Mouse (Mus musculus) cerebellum, postnatal 25 days (tissue): ENCODE measurements around the gene Lbh.

Source experiments
- DNase-seq, 2 experiments: peaks; one replicate each; pipeline ENCODE4 v3.0.0; 2021; ENCODE audit warnings: mixed read lengths in 2 of 2

Lbh gene

GRCm38 (mm10) chr17:72918053-72918452 lies at the start of gene Lbh:
Gene Lbh, plus strand, starts transcription at chr17:72918305.
- peak; percentile 90 to 94 for DNase-seq

GRCm38 (mm10) chr17:72878979-72879378 lies 39.1 kb upstream of the Lbh start:
- no peak for DNase-seq

- no peak for DNase-seq
Measured at GRCm38 (mm10) chr17:72880156-72880555, 37.9 kb upstream of the Lbh start.

- DNase-seq: no peak
Measured at GRCm38 (mm10) chr17:72881051-72881450, 37.1 kb upstream of the Lbh start.

DNA sequence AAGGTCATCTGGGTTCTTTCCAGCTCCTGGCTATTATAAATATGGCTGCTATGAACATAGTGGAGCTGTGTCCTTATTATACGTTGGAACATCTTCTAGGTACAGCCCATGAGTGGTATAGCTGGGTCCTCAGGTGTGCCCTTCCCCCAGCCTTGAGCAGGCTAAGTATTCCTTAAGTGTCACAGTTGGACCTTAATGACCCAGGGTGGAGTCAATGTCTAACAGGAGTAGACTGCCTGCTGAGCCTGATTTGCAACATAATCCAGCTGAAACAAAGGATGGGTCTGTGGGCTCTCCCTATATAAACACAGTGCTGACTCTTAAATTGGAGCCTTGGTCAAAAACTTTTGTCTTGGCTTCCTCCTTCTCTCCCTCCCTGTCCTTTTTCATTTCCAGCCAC lies 36.3 kb upstream of the Lbh start:
- no peak for DNase-seq

GRCm38 (mm10) chr17:72889556-72890397 lies 28.3 kb upstream of the Lbh start:
- DNase-seq: peak; percentile 47 to 73

DNA sequence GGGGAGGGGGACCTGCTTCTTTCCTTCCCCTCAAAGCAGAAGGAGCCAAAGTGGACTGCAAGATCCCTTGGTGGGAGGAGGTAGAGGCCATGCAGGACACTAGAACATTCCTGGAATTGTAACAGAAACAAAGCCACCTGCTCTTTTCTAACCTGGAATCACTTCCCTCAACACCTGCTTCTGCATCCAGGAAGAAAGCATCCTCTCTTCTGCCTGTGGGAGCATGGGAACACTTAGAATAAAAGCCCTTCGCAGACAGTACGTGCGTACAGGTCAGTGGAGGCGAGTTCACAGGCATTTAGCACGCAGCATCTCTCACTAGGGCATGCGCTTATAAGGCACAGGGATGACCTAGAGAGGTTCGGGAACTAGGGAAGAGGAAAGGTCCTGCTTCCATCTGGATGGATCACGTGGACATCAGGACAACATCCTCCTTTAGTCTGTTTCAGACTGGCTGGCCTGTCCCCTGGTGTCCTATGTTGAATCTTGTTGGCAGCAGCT lies 27.7 kb upstream of the Lbh start:
- no peak for DNase-seq

DNA sequence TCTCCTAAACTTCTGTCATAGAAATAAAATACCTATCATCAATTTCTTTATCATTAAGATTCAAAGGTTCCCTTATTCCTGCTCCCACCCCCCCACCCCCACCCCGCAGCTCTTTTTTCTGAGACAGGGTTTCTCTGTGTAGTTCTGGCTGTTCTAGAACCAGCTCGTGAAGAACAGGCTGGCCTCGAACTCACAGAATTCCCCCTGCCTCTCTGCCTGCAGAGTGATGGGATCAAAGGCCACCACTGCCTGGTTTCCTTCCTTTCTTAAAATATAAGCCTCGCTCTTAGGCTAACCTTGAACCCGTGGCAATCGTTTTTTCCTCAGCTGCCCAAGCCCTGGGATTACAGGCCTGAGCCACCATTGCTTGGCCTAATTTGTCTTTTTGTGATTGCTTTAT lies 26.5 kb upstream of the Lbh start:
- DNase-seq: no peak

DNA sequence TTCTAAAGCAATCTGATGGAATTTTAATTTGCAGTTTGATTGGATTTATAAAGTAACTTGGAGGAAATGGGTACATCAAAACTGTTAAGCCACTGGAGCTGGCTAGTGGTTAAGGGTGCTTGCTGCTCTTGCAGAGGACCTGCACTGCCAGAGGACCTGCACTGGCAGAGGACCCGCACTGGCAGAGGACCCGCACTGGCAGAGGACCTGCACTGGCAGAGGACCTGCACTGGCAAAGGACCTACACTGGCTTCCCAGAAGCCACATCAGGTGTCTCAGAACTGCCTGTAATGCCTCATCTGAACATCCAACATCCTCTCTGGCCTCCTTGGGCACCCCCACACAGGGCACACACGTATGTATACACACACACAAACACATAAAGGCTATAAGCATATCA lies 22.6 kb upstream of the Lbh start:
- DNase-seq: no peak

GRCm38 (mm10) chr17:72897076-72897475 lies 21.0 kb upstream of the Lbh start:
- DNase-seq: no peak

- DNase-seq: no peak
Measured at GRCm38 (mm10) chr17:72897961-72898360, 20.1 kb upstream of the Lbh start.

- DNase-seq: no peak
Measured at GRCm38 (mm10) chr17:72898775-72899174, 19.3 kb upstream of the Lbh start.

DNA sequence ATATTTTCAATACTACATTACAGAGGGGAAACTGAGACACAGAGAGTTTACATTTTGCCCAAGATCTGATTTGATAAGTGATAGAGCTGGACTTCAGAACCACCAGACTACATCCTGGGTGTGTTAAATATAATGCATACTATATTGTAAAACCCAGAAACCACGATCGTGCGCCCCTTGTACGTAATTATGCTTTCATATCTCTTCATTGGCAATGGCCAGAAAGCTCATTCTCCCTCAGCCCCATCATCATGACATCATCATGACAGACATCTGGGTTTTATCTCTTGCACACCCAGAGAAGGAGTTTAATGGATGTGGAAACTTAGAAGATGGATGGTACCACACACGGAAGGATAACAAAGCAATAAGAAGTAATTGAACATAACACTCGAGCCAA lies 17.1 kb upstream of the Lbh start:
- DNase-seq: no peak

- no peak for DNase-seq
Measured at GRCm38 (mm10) chr17:72901705-72902104, 16.4 kb upstream of the Lbh start.

GRCm38 (mm10) chr17:72903321-72903720 lies 14.8 kb upstream of the Lbh start:
- no peak for DNase-seq

DNA sequence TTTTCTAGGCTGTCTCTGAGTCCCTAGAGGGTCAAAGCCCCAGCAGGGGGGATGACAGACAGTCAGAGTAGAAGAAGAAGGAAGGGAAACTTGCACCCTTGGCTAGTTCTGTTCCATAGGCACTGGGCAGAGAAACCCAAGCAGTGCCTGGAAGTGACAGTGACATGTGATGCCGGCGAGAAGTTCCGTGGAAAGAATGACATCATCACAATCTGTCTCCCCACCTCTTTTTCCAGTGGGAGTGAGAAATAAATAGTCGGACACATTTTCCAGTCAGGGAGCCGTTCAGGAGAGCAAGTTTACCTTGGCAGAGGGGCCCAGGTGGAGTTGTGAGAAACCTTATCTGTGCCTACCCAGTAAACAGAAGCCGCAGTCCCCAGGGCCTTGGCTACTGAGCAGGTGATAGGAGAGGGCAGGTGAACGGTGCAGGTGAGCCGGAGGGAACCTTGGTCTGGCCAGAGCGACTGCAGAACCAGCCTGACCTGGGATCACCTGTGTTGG lies 14.1 kb upstream of the Lbh start:
- DNase-seq: no peak

- no peak for DNase-seq
Measured at GRCm38 (mm10) chr17:72904873-72905272, 13.2 kb upstream of the Lbh start.

DNA sequence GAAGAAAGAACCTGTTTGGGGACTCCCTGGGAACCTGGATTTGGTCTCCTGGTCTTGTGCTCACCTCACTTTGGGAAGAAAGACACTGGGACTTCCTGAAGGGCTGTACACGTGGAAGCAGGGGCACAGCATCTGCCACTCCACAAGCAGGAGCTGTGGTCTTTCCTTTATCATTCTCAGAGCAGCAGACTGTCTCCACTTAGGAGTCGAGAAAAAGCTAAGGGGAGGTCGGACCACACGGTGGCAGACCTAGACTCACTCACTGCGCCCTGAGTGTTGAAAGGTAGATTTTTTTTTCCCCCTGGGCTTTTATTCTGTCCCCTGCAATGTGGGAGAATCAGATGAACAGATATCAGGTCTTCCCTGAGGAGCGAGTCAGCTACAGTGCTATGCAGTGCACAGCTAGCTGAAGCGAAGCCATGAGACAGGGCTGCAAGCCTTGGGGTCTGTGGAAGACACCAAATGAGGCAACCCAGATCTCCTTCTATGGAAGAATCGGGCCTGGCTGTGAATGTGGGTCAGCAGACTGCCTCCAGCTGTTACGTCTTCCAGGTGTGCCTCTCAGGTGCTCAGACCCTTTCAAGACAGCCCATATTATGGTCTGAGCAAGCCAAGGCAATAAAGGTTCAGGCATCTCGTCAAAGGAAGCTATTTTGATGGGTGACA lies 11.7 kb upstream of the Lbh start:
- DNase-seq: no peak

- DNase-seq: no peak
Measured at GRCm38 (mm10) chr17:72907211-72907610, 10.9 kb upstream of the Lbh start.

GRCm38 (mm10) chr17:72907777-72908176 lies 10.3 kb upstream of the Lbh start:
- no peak for DNase-seq

DNA sequence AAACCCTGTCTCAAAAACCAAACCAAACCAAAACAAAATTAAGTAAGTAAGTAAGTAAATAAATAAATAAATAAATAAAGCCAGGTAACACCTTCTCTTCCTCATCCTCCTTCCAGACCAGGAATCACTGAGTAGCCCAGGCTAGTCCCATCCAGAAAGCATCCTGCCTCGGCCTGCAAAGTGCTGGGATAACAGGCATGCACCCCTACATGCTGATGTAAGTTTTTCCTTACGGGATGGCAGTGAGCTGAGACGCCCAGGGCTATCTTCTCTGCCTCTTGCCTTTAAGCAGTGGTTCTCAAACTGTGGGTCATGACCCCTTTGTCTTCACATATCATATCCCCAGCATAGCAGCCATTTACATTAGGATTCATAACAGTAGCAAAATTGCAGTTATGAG lies 9.5 kb upstream of the Lbh start:
- DNase-seq: no peak

GRCm38 (mm10) chr17:72909061-72909852 lies 8.8 kb upstream of the Lbh start:
- DNase-seq: no peak

GRCm38 (mm10) chr17:72911283-72911682 lies 6.8 kb upstream of the Lbh start:
- DNase-seq: no peak
